Mouse (Mus musculus) E14TG2a.4 (cell line): ENCODE data around the gene Cep295.
"Not testable (repeated sequence)": the region's sequence is repeated elsewhere in the genome, so short reads cannot be mapped to it uniquely, and the experiment has no call there.

ENCODE experiments used
- H3K27me3 ChIP-seq: 2 replicates; pipeline ENCODE4 v1.6.1; 2014; ENCODE audit warnings: low read length, control low read depth; ENCODE audit not compliant: insufficient read depth
- H3K36me3 ChIP-seq: 2 replicates; pipeline ENCODE4 v1.6.1; 2014; ENCODE audit warnings: low read length, control low read depth; ENCODE audit not compliant: insufficient read depth
- H3K4me1 ChIP-seq: replicated peaks from 2 replicates; pipeline ENCODE4 v1.6.1; 2014; ENCODE audit warnings: low read depth, low read length, control low read depth
- H3K4me3 ChIP-seq: replicated peaks from 2 replicates; pipeline ENCODE4 v1.5.1; 2014; ENCODE audit warnings: mild to moderate bottlenecking, low read length
- H3K9me3 ChIP-seq: 2 replicates; pipeline ENCODE4 v1.6.1; 2014; ENCODE audit warnings: low read length, control low read depth
- CTCF ChIP-seq: conservative IDR thresholded peaks from 2 replicates; pipeline ENCODE4 v1.5.1; 2014; ENCODE audit warnings: low read length
- NANOG ChIP-seq: IDR thresholded peaks from 2 replicates; pipeline ENCODE4 v1.6.1; 2014; ENCODE audit warnings: borderline replicate concordance, low read length, mixed read lengths
- POU5F1 ChIP-seq: IDR thresholded peaks from 2 replicates; pipeline ENCODE4 v1.6.1; 2014; ENCODE audit warnings: low read length, borderline replicate concordance

Cep295 gene

DNA sequence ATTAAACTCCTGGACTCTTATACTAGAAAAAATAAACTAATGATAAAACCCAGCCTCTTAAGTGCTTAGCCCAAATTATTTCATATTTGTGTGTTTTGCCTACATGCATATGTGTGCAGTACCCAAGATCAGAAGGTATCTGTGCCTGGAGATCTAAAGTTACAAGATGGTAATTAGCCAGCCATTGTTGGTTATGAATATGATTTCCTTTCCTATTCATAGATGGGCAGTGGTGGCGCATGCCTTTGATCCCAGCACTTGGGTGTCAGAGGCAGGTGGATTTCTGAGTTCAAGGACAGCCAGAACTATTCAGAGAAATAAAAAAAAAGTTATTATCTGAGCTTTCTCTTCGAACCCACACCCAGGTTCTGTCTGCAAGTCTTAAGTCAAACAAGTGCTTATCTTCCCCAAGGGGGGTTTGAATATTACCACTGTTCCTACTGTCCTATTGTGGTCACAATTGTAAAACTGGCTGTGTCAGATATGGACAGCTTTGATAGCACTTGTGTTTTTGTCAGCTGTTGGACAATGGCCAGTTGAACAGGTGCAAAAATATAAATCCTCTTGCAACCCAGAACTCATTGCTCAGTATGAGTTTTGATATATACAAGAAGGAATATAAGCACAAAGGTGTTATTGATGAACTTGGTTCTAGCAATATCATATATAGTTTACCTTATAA is 45.4 kb downstream of the Cep295 start:
- no peak for TF ChIP-seq NANOG
- TF ChIP-seq CTCF: no peak
- TF ChIP-seq POU5F1: no peak
- Histone ChIP-seq H3K4me3 (no peak overlapping the region), H3K9me3 (no peaks in the 10 kb centered on the region), H3K36me3 (peaks cover 95% of the 10 kb centered on the region), H3K27me3 (no peaks in the 10 kb centered on the region), H3K4me1 (peaks cover 54% of the 10 kb centered on the region)

GRCm38 (mm10) chr9:15310179-15310578 is 47.4 kb downstream of the Cep295 start:
- peaks cover 55% of the 10 kb centered on the region for H3K4me1 ChIP-seq
- no peaks in the 10 kb centered on the region for H3K27me3 ChIP-seq
- TF ChIP-seq POU5F1: no peak
- H3K4me3 ChIP-seq: peak overlapping the region; percentile 97
- H3K9me3 ChIP-seq: no peaks in the 10 kb centered on the region
- H3K36me3 ChIP-seq: peaks cover 86% of the 10 kb centered on the region

DNA sequence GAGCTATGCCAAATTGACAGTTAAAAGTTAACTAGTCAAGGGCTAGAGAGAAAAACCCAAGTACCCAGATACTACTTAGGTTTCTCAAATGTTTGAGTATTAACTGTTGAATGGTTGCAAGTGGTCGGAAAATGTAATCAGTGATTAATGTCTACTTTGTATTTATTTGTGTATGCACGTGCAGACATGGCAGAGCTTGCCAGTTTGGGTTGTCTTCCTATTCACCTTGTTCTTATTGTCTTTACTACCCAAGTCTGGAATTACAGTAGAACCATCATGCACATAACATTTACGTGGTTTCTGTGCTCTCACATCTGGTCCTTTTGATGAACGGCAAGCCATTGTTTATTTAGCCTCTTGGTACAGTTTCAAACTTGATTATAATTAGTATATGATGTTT is 48.2 kb downstream of the Cep295 start:
- Histone ChIP-seq H3K36me3 (peaks cover 78% of the 10 kb centered on the region), H3K4me1 (peaks cover 63% of the 10 kb centered on the region), H3K9me3 (no peaks in the 10 kb centered on the region), H3K27me3 (no peaks in the 10 kb centered on the region), H3K4me3 (peak overlapping the region; percentile 97)
- no peak for TF ChIP-seq CTCF
- TF ChIP-seq POU5F1: no peak
- no peak for TF ChIP-seq NANOG

- Histone ChIP-seq H3K27me3 (no peaks in the 10 kb centered on the region), H3K4me3 (peak overlapping the region; percentile 97), H3K4me1 (peaks cover 60% of the 10 kb centered on the region), H3K9me3 (no peaks in the 10 kb centered on the region), H3K36me3 (peaks cover 66% of the 10 kb centered on the region)
- TF ChIP-seq NANOG (no peak), CTCF (no peak), POU5F1 (no peak)
Measured at GRCm38 (mm10) chr9:15308254-15308653, 49.3 kb downstream of the Cep295 start.

DNA sequence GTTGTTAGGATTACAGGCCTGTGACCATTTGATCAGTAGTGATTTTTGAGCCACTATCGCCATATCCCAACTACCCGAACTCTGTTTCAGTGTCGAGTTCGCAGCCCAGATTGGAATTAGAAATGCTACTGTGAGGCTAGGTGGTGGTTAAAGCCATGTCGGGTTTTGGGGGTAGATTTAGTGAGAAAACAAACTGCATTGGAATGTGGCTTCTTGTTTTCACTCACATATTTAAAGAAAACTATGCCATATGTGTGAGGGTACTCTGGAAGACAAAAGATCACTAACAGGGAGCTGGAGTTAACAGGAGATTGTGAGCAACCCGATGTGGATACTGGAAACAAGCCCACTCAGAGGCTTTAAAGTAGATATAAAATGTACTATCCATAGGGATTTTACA is 50.3 kb downstream of the Cep295 start:
- TF ChIP-seq CTCF: no peak
- H3K4me3 ChIP-seq: peak overlapping the region; percentile 97
- H3K36me3 ChIP-seq: peaks cover 56% of the 10 kb centered on the region
- H3K27me3 ChIP-seq: no peaks in the 10 kb centered on the region
- peaks cover 58% of the 10 kb centered on the region for H3K4me1 ChIP-seq
- H3K9me3 ChIP-seq: no peaks in the 10 kb centered on the region

DNA sequence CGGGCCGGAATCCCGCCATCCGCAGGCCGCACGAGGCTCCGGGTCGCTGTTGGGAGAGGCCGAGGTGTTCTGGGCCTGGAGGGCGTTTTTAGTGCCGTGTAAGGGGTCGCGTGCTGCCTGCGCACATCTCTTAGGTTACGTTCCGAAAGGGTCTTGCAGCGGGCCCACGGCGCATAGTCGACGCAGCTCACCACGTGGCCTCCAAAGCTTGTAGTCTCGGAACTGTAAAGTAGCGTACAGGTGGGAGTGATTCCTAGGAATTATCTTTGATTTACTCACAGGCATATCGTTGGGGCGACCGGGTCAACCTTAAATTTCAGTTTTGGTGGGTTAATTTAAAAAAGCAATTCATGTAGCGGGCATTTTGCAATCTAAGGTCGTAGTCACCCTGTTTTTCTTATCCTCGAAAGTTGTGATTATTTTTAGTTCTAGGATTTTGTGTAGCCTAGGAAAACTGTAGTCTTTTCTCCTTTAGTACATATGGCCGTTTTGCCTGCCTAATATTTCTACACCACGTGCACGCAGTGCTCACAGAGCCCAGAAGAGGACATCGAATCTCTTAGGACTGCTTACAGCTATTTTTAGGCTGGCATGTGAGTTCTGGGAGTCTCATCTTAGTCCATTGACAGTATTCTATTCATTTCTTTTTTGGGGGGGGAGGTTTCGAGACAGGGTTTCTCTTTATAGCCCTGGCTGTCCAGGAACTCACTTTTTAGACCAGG is 51.0 kb downstream of the Cep295 start, which contains the start of gene 4931406C07Rik:
TSS of gene 4931406C07Rik (minus strand) at position 51 of the 722 bp plus-strand sequence.
- no peak for TF ChIP-seq NANOG
- TF ChIP-seq CTCF: no peak
- TF ChIP-seq POU5F1: no peak
- Histone ChIP-seq H3K4me3 (peak within 1 kb of the TSS; percentile 97), H3K36me3 (peaks cover 49% of the 10 kb centered on the region), H3K4me1 (peaks cover 53% of the 10 kb centered on the region), H3K27me3 (no peaks in the 10 kb centered on the region), H3K9me3 (no peaks in the 10 kb centered on the region)

- H3K9me3 ChIP-seq: no peaks in the 10 kb centered on the region
- H3K27me3 ChIP-seq: no peaks in the 10 kb centered on the region
- TF ChIP-seq NANOG (no peak), POU5F1 (no peak), CTCF (no peak)
- peak within 1 kb of the TSS; percentile 97 for H3K4me3 ChIP-seq
- peaks cover 49% of the 10 kb centered on the region for H3K4me1 ChIP-seq
- peaks cover 42% of the 10 kb centered on the region for H3K36me3 ChIP-seq
Measured at GRCm38 (mm10) chr9:15305503-15306397, 51.8 kb downstream of the Cep295 start, which contains the start of gene Taf1d. Gene Taf1d, plus strand, starts transcription at chr9:15306214.

- Histone ChIP-seq H3K4me3 (no peak overlapping the region), H3K9me3 (no peaks in the 10 kb centered on the region), H3K4me1 (peaks cover 21% of the 10 kb centered on the region), H3K36me3 (peaks cover 13% of the 10 kb centered on the region), H3K27me3 (no peaks in the 10 kb centered on the region)
- TF ChIP-seq CTCF (no peak), NANOG (no peak), POU5F1 (no peak)
Measured at GRCm38 (mm10) chr9:15302881-15303280, 54.7 kb downstream of the Cep295 start.

DNA sequence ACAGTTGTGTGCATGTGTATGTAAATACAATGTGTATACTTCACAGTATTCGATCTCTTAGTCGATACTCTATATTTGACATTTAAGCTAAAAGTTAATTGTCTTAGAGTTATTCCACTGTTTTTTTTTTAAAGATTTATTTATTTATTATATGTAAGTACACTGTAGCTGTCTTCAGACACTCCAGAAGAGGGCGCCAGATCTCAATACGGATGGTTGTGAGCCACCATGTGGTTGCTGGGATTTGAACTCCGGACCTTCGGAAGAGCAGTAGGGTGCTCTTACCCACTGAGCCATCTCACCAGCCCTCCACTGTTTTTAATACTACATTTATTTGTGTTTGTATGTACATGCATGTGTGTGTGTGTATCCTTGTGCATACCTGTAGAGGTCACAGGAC is 55.6 kb downstream of the Cep295 start:
- H3K4me3 ChIP-seq, H3K27me3 ChIP-seq, H3K9me3 ChIP-seq, H3K36me3 ChIP-seq: not testable (repeated sequence)
- H3K4me1 ChIP-seq: peaks cover 21% of the 10 kb centered on the region
